Mouse (Mus musculus) midbrain, embryonic 12.5 days (tissue): ENCODE results near the gene Palmd. TPM values are rescaled to one million over a fixed set of nuclear protein-coding genes. Genes with fewer than 3 reads are reported as not detected.
A peak's percentile ranks its signal among the peaks of the same experiment; 100 is the strongest.

Experiments used
- ATAC-seq: fragments of 200-750 bp; cut with Nextera tagmentation; 2 replicates; pipeline ENCODE4 v1.8.0; 2017; ENCODE audit warnings: low read depth, moderate TSS enrichment, moderate library complexity; ENCODE audit not compliant: low FRiP score
- H3K27ac ChIP-seq: fragments of 300-500 bp; sonication (generic); replicated peaks from 2 replicates; pipeline ENCODE4 v1.5.1; 2016; ENCODE audit warnings: mild to moderate bottlenecking
- H3K27me3 ChIP-seq: fragments of 300-500 bp; sonication (generic); 2 replicates; pipeline ENCODE4 v1.6.1; 2016; ENCODE audit warnings: mild to moderate bottlenecking
- H3K36me3 ChIP-seq: fragments of 300-500 bp; sonication (generic); 2 replicates; pipeline ENCODE4 v1.6.1; 2016
- H3K4me1 ChIP-seq: fragments of 300-500 bp; sonication (generic); 2 replicates; pipeline ENCODE4 v1.6.1; 2016
- H3K4me2 ChIP-seq: fragments of 300-500 bp; sonication (generic); replicated peaks from 2 replicates; pipeline ENCODE4 v1.6.1; 2016; ENCODE audit warnings: mild to moderate bottlenecking, moderate library complexity
- H3K4me3 ChIP-seq: fragments of 300-500 bp; sonication (generic); 2 replicates; pipeline ENCODE4 v1.5.1; 2016; ENCODE audit warnings: mild to moderate bottlenecking
- H3K9ac ChIP-seq: fragments of 300-500 bp; sonication (generic); replicated peaks from 2 replicates; pipeline ENCODE4 v1.6.1; 2016; ENCODE audit warnings: mild to moderate bottlenecking, moderate library complexity
- H3K9me3 ChIP-seq: fragments of 300-500 bp; sonication (generic); 2 replicates; pipeline ENCODE4 v1.6.1; 2016; ENCODE audit warnings: mild to moderate bottlenecking
- WGBS: fragments of 180-500 bp; shearing (Covaris S2); methylation state at CpG from one replicate; pipeline ENCODE4 v1.1.7; 2016; 5-methylcytosine and 5-hydroxymethylcytosine counted together
- polyA plus RNA-seq: library from polyadenylated mRNA; unstranded; fragments of >200 nt; fragmentation: Nextera tagmentation; extraction: Ambion mirVana; gene quantifications from 2 replicates; pipeline ENCODE4 v1.2.1, GENCODE M21; 2016

The Palmd gene
- polyA plus RNA-seq, 1 experiment from 2014 or later: 6.5 TPM

GRCm38 (mm10) chr3:116953366-116953765, 15.4 kb downstream of the Palmd start:
- Histone ChIP-seq H3K9me3 (no peaks in the 10 kb centered on the region), H3K27ac (no peak overlapping the region), H3K9ac (no peak overlapping the region), H3K36me3 (no peaks in the 10 kb centered on the region), H3K4me1 (no peaks in the 10 kb centered on the region), H3K27me3 (no peaks in the 10 kb centered on the region), H3K4me3 (no peak overlapping the region), H3K4me2 (no peak overlapping the region)
- WGBS: 87% methylated on average over 6 of the region's 6 CpGs
- ATAC-seq: no peak

DNA sequence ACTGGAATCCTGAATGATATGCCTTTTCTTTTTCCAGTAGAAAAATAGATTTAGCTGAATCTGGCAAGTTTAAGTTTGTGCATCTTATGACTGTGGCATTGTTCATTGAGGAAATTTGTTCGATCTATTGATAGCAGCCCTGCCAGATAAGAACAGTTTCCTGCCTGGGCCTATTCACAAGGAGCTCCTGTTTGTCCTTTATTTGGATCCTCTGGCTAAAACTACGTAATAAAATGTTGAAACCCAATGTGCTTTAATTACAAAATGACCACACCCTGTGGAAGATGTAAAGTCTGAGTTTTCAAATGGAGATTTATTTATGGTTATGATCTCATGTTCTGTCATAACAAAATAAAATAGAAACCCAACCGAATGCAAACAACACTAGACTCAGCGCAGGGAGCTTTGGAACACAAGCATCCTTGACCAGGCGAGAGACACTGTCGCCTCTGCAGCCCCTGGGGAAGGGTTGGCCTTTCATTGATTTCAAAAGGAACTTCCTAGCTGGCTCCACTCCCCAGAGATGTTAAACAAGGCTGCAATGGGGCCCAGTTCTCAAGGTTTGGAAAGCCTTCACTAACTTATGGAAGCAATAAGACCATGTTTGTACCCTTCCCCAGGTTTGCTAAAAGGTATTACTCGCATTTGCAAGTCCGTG, 16.4 kb downstream of the Palmd start:
- Histone ChIP-seq H3K27me3 (no peaks in the 10 kb centered on the region), H3K36me3 (no peaks in the 10 kb centered on the region), H3K9me3 (no peaks in the 10 kb centered on the region), H3K27ac (no peak overlapping the region), H3K4me1 (no peaks in the 10 kb centered on the region), H3K9ac (no peak overlapping the region), H3K4me2 (no peak overlapping the region), H3K4me3 (no peak overlapping the region)
- no peak for ATAC-seq
- WGBS: 82% methylated on average over 8 of the region's 8 CpGs

DNA sequence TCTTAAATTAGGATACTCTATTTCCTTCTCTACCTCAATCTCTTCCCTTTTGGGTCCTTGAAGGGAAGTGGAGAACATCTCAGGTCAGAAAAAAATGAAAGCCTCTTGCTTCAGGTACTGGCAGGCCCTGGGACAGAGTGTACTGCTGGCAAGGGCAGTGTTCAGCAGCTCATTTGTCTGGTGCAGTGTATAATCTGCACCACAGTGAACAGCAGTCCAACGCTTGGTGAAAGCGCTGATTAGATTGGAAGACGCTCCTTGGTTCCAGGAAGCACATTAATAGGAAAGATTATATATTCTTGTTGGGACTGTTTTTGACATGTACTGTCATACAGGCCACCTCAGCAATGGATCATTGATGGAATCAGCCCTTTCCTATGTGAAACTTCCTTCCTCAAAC, 17.3 kb downstream of the Palmd start:
- Histone ChIP-seq H3K9ac (no peak overlapping the region), H3K9me3 (no peaks in the 10 kb centered on the region), H3K27me3 (no peaks in the 10 kb centered on the region), H3K4me3 (no peak overlapping the region), H3K4me2 (no peak overlapping the region), H3K4me1 (no peaks in the 10 kb centered on the region), H3K36me3 (no peaks in the 10 kb centered on the region), H3K27ac (no peak overlapping the region)
- WGBS: 97% methylated on average over 3 of the region's 3 CpGs
- no peak for ATAC-seq

DNA sequence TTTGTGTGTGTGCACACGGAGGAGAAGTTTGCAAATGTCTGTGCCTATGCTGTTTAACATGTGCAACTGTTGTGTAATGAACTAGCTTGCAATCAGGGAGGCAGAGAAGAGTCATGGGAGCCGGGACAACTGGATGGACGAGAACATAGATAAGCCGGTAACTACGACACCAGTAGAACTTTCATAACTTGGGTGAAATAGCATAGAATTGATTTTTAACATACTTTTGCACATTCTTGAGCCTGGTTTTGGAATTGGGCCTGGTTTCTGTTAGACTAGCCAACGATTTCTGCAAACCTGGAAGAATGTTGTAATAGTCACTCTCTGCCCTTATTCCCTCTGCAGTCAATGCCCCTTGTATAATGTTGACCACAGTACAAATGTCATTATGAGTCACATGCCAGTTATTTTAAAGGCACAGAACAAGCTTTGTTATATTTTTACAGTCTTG, 18.1 kb downstream of the Palmd start:
- H3K4me3 ChIP-seq: no peak overlapping the region
- no peak overlapping the region for H3K4me2 ChIP-seq
- no peaks in the 10 kb centered on the region for H3K36me3 ChIP-seq
- no peaks in the 10 kb centered on the region for H3K9me3 ChIP-seq
- no peak overlapping the region for H3K27ac ChIP-seq
- H3K9ac ChIP-seq: no peak overlapping the region
- no peak for ATAC-seq
- no peaks in the 10 kb centered on the region for H3K4me1 ChIP-seq
- 89% methylated on average over 6 of the region's 6 CpGs for WGBS
- no peaks in the 10 kb centered on the region for H3K27me3 ChIP-seq

DNA sequence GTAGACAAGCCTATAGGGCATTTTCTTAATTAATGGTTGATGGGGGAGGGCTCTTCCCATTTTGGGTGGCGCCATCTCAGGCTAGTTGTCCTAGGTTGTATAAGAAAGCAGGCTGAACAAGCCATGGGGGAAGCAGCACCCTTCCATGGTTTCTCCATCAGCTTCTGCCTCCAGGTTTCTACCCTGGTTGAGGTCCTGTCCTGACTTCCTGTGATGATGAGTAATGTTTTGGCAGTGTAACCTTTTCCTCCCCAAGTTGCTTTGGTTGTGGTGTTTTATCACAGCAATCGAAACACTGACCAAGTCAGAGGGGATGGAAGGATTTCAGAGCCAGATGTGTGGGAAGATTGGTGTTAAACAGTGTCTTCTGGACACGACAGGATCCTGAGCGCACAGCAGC, 22.3 kb downstream of the Palmd start:
- H3K36me3 ChIP-seq: no peaks in the 10 kb centered on the region
- WGBS: 94% methylated on average over 4 of the region's 4 CpGs
- H3K9ac ChIP-seq: no peak overlapping the region
- no peaks in the 10 kb centered on the region for H3K27me3 ChIP-seq
- no peak overlapping the region for H3K4me3 ChIP-seq
- H3K4me2 ChIP-seq: no peak overlapping the region
- H3K9me3 ChIP-seq: no peaks in the 10 kb centered on the region
- H3K27ac ChIP-seq: no peak overlapping the region
- ATAC-seq: no peak
- H3K4me1 ChIP-seq: no peaks in the 10 kb centered on the region

DNA sequence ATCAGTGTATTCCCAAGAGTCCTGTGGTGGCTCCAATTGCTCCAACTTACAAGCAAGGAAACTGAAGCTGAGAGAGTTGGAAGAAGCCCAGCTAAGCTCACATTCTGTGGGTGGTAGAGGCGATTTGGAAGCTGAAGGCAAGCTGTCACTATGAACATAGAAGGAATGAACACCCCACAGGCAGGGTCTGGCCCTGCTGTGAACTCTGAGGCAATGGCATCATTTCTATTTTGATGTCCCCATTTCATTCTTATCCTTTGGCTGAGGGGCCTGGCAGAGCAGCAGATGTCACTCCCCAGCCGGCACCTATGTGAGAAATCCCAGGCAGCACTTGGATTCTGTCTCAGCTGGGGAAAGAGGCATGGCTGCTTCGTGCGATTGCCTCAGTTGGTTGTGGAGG, 25.4 kb downstream of the Palmd start:
- Histone ChIP-seq H3K36me3 (no peaks in the 10 kb centered on the region), H3K9ac (no peak overlapping the region), H3K27ac (no peak overlapping the region), H3K27me3 (no peaks in the 10 kb centered on the region), H3K4me2 (no peak overlapping the region), H3K4me1 (no peaks in the 10 kb centered on the region), H3K9me3 (no peaks in the 10 kb centered on the region), H3K4me3 (no peak overlapping the region)
- 82% methylated on average over 4 of the region's 4 CpGs for WGBS
- ATAC-seq: no peak

DNA sequence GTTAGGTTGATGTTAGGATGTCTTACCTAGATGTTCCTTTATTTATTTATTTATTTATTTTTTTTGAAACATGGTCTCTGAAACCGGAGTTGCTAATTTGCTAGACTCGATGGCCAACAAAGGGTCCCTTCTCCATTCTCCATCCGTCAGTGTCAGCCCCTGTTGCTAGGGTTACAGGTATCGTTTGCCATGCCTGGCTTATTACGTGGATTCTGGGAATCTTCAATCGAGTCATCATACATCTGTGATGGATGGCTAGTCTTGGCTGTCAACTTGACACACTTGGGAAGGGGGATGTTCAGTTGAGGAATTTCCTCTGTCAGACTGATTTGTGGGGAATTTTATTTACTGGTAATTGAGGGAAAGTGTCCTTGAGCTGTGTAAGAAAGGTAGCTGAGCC, 26.0 kb downstream of the Palmd start:
- no peak overlapping the region for H3K27ac ChIP-seq
- no peak overlapping the region for H3K9ac ChIP-seq
- H3K27me3 ChIP-seq: no peaks in the 10 kb centered on the region
- no peak for ATAC-seq
- H3K4me1 ChIP-seq: no peaks in the 10 kb centered on the region
- H3K4me3 ChIP-seq: no peak overlapping the region
- no peaks in the 10 kb centered on the region for H3K36me3 ChIP-seq
- H3K4me2 ChIP-seq: no peak overlapping the region
- 77% methylated on average over 6 of the region's 6 CpGs for WGBS
- no peaks in the 10 kb centered on the region for H3K9me3 ChIP-seq

DNA sequence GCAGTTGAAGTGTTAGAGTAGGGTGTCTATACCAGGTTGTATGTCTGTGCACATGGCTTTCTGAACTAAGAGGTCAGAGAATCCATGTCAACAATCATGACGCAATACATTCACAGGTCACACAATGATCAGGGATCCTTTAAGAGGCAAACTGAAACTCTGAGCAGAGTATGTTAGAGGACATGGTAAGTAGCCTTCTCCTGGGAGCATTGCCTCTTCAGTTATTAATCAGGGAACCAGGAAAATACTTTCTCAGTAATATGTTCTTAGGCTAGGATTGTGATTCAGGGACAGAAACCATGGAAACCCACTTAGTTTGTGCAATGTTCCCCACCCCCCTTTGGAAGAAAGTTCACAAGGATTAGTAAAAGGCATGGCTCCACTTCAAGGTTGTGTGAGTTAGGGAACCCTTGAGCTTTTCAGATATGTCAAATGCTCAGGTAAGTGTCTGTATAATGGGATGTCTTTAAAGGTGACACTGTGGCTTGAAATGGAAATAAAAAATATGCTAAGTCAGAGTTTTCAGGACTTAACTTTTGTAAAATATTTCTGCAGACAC, 27.1 kb downstream of the Palmd start:
- Histone ChIP-seq H3K9ac (no peak overlapping the region), H3K9me3 (no peaks in the 10 kb centered on the region), H3K4me2 (no peak overlapping the region), H3K27me3 (no peaks in the 10 kb centered on the region), H3K27ac (no peak overlapping the region), H3K4me3 (no peak overlapping the region), H3K36me3 (no peaks in the 10 kb centered on the region), H3K4me1 (peaks cover 3% of the 10 kb centered on the region; the same call in 1 of the 2 replicates)
- WGBS: 89% methylated on average over 1 of the region's 1 CpGs
- no peak for ATAC-seq

DNA sequence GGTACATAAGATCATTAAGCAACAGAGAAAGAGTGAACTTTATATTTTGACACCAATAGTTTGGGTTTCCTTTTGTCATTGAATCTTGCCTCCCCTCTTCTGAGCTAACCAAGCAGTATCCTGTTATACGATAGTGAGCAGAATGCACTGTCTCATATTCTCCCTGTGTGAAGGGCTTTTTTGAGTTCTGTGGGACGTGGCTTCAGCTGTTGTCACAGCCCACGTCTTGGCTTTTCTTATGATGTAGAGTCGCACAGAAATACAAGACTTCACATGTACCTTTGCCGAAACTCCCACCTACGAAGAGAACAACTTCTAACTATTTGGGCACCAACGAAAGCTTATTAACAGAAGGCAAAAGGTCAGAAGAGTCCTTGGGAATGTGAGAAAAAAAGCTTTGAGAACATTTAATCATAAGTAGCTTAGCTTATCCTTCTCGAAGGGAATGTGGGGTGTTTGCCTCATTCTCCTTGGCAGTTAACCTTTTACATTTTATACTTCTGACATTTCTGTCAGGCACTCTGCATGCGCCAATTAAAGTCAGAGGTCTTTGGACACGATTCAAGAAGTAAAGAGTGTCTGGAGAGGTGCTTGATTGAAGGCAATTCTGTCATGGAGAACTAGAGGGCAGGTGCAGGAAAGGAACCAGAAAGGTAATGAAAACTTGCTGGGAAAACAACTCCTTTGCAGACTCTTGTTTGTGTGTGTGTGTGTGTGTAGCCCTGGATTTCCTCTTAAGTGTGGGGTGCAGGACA, 27.8 kb downstream of the Palmd start:
- H3K9me3 ChIP-seq: no peaks in the 10 kb centered on the region
- no peak overlapping the region for H3K27ac ChIP-seq
- peaks cover 3% of the 10 kb centered on the region; the same call in 1 of the 2 replicates for H3K4me1 ChIP-seq
- ATAC-seq: no peak
- no peak overlapping the region for H3K4me3 ChIP-seq
- no peak overlapping the region for H3K9ac ChIP-seq
- no peak overlapping the region for H3K4me2 ChIP-seq
- no peaks in the 10 kb centered on the region for H3K27me3 ChIP-seq
- H3K36me3 ChIP-seq: no peaks in the 10 kb centered on the region
- WGBS: 77% methylated on average over 10 of the region's 10 CpGs

DNA sequence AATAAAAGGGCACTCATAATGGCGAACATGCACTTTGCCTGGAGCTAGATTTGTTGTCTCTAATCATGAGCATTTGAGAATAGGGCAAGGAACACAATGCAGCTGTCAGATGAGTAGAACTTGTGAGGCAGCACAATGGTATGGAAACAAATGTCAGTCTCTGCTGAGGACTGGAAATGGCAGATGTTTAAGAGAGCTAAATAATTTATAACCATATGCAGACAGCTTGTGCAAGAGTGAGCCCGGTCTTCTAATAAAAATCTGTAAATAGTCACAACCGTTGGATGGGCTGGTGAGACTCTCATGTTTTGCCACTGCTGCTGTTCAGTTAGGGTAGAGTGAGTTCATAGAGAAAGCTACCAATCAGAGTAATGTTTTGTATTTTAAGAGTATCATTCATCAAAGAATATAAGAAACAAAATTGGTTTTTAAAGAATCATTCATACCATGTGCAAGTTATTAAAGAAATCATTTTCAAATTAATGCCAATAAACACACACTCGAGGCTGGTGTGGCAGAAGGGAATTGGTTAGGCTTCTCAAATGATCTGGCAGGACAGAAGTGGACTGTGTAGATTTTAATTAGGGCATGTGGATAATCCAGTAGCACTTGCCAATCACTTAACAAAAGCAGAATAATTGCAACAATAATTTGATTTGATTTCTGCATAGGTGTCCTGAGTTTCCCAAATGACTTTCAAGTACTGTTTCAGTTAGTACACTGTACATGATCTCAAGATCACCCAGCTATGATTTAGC, 31.7 kb downstream of the Palmd start:
- no peaks in the 10 kb centered on the region for H3K9me3 ChIP-seq
- peaks cover 3% of the 10 kb centered on the region; the same call in 1 of the 2 replicates for H3K4me1 ChIP-seq
- no peak overlapping the region for H3K4me3 ChIP-seq
- WGBS: 75% methylated on average over 4 of the region's 4 CpGs
- H3K36me3 ChIP-seq: no peaks in the 10 kb centered on the region
- no peak overlapping the region for H3K4me2 ChIP-seq
- no peaks in the 10 kb centered on the region for H3K27me3 ChIP-seq
- no peak overlapping the region for H3K27ac ChIP-seq
- H3K9ac ChIP-seq: no peak overlapping the region
- ATAC-seq: peak; percentile 34; the same call in 1 of the 2 replicates

- Histone ChIP-seq H3K27me3 (no peaks in the 10 kb centered on the region), H3K4me3 (no peak overlapping the region), H3K27ac (no peak overlapping the region), H3K36me3 (no peaks in the 10 kb centered on the region), H3K9ac (no peak overlapping the region), H3K4me1 (peaks cover 3% of the 10 kb centered on the region; the same call in 1 of the 2 replicates), H3K4me2 (no peak overlapping the region), H3K9me3 (no peaks in the 10 kb centered on the region)
- 88% methylated on average over 1 of the region's 1 CpGs for WGBS
- ATAC-seq: no peak
These were observed 35.6 kb downstream of the Palmd start for GRCm38 (mm10) chr3:116933158-116933557.

GRCm38 (mm10) chr3:116928994-116929393, 39.8 kb downstream of the Palmd start:
- Histone ChIP-seq H3K4me3 (no peak overlapping the region), H3K27ac (no peak overlapping the region), H3K4me2 (no peak overlapping the region), H3K9ac (no peak overlapping the region), H3K9me3 (no peaks in the 10 kb centered on the region), H3K36me3 (no peaks in the 10 kb centered on the region), H3K4me1 (no peaks in the 10 kb centered on the region), H3K27me3 (no peaks in the 10 kb centered on the region)
- no peak for ATAC-seq
- WGBS: 81% methylated on average over 4 of the region's 4 CpGs
